Mouse (Mus musculus) heart, adult 2 months (tissue): ENCODE measurements around the gene 4930402H24Rik. TPM values are rescaled to one million over a fixed set of nuclear protein-coding genes. Genes with fewer than 3 reads are reported as not detected.

Source experiments
- DNase-seq, 2 experiments: peaks; one replicate each; pipeline ENCODE4 v3.0.0; 2021
- H3K27ac ChIP-seq: fragments of 200-600 bp; 2 replicates; pipeline ENCODE4 v1.8.1; 2022
- H3K27me3 ChIP-seq: fragments of 200-500 bp; 2 replicates; pipeline ENCODE4 v1.6.1; 2012; ENCODE audit warnings: mild to moderate bottlenecking, low read length, inconsistent platforms, mixed read lengths; ENCODE audit not compliant: control insufficient read depth, insufficient read depth
- H3K36me3 ChIP-seq: fragments of 200-500 bp; 2 replicates; pipeline ENCODE4 v1.6.1; 2012; ENCODE audit warnings: low read length, inconsistent platforms; ENCODE audit not compliant: control insufficient read depth, insufficient read depth
- H3K4me1 ChIP-seq: fragments of 200-500 bp; 2 replicates; pipeline ENCODE4 v1.6.1; 2011; ENCODE audit warnings: low read length; ENCODE audit not compliant: control insufficient read depth, insufficient read depth
- H3K4me3 ChIP-seq: fragments of 200-600 bp; 2 replicates; pipeline ENCODE4 v1.8.1; 2022
- H3K79me2 ChIP-seq: fragments of 200-500 bp; replicated peaks from 2 replicates; pipeline ENCODE4 v1.6.1; 2012; ENCODE audit warnings: mild to moderate bottlenecking, inconsistent platforms, low read length, moderate library complexity, mixed read lengths; ENCODE audit not compliant: control insufficient read depth, insufficient read depth
- H3K9ac ChIP-seq: fragments of 200-500 bp; 2 replicates; pipeline ENCODE4 v1.6.1; 2012; ENCODE audit warnings: low read depth, mild to moderate bottlenecking, control low read depth, inconsistent platforms, low read length, mixed read lengths
- CTCF ChIP-seq: fragments of 200-600 bp; IDR thresholded peaks from 2 replicates; pipeline ENCODE4 v1.8.1; 2022; ENCODE audit warnings: antibody characterized with exemption, mild to moderate bottlenecking, moderate library complexity
- EP300 ChIP-seq: fragments of 200-500 bp; IDR thresholded peaks from 2 replicates; pipeline ENCODE4 v1.6.1; 2011; ENCODE audit warnings: low read depth, low read length, control low read depth; ENCODE audit not compliant: insufficient read depth
- POLR2A ChIP-seq: fragments of 200-500 bp; IDR thresholded peaks from 2 replicates; pipeline ENCODE4 v1.6.1; 2011; ENCODE audit warnings: mild to moderate bottlenecking, low read depth, low read length, control low read depth; ENCODE audit not compliant: insufficient read depth
- WGBS: fragments of 180-500 bp; shearing (Covaris S2); methylation state at CpG from one replicate; pipeline ENCODE4 v1.1.7; 2018; 5-methylcytosine and 5-hydroxymethylcytosine counted together
- intact Hi-C: fragments of 180-260 bp; cut with DNase I; formaldehyde crosslinking; loops from one replicate; pipeline ENCODE4 v1.15.1; 2025
- polyA plus RNA-seq: library from polyadenylated mRNA; depleted of rRNA; stranded (reverse); fragments of >200 nt; gene quantifications from 2 replicates; pipeline ENCODE4 v1.2.3, GENCODE M21; 2012
- total RNA-seq, 2 experiments: library from RNA; stranded (reverse); gene quantifications; 2 replicates each; pipeline ENCODE4 v1.2.3; 2021

Gene 4930402H24Rik
- total and polyA plus RNA-seq, 3 experiments: 34.2 to 52.3 (median 50.7) TPM

DNA sequence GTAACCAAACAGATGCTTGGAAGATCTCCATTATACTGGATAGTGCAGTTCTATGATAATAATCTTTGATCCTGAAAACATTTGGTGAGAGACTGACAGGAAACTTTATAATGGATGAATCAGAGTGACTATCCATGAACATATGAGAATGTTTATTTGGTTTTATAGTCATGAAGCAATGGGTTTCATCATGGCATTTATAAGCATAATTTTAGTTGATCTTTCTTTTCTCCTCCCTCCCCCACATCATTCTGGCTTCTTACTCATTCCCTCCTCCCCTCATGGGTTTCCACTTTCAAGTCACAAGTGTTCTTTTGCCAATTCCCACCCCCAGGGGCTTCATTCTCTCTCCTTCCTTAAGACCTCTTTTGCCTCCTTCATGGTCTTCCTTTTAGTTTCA, 19.2 kb downstream of the 4930402H24Rik start:
- DNase-seq: no peak
- Histone ChIP-seq H3K36me3 (peaks cover 3% of the 10 kb centered on the region), H3K4me1 (peaks cover 1% of the 10 kb centered on the region), H3K9ac (no peak overlapping the region), H3K27me3 (no peaks in the 10 kb centered on the region), H3K4me3 (no peak overlapping the region), H3K79me2 (no peaks in the 10 kb centered on the region), H3K27ac (peak overlapping the region; percentile 62)
- no peak for TF ChIP-seq EP300
- TF ChIP-seq CTCF: no peak
- TF ChIP-seq POLR2A: no peak
- intact Hi-C loops: no loop called here

DNA sequence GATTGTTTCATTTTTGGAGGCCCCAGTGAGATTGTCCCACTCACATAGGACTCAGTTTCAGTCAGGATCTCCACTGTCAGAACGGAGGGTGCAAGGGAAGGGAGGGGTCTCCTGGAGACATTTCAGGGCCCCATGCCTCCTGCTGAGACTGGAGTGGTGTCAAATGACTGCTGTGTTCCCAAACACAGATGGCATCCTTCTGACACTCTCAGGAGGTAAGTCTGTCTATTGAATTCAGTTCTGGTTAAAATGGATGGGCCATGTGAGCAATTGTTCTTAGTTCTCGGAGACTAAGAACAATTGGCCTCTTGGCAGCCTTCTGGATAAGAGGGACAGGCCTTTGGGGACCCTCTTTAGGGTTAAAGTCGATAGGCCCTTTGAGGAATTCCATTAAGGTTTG, 28.8 kb downstream of the 4930402H24Rik start:
- no peaks in the 10 kb centered on the region for H3K79me2 ChIP-seq
- intact Hi-C loops: no loop called here
- no peak for TF ChIP-seq CTCF
- no peak for TF ChIP-seq POLR2A
- no peaks in the 10 kb centered on the region; the same call in 1 of the 2 replicates for H3K36me3 ChIP-seq
- H3K4me1 ChIP-seq: no peaks in the 10 kb centered on the region; the same call in 1 of the 2 replicates
- H3K9ac ChIP-seq: no peak overlapping the region
- DNase-seq: no peak
- no peak overlapping the region for H3K27ac ChIP-seq
- no peaks in the 10 kb centered on the region for H3K27me3 ChIP-seq
- WGBS: 48% methylated on average over 3 of the region's 3 CpGs
- H3K4me3 ChIP-seq: no peak overlapping the region

DNA sequence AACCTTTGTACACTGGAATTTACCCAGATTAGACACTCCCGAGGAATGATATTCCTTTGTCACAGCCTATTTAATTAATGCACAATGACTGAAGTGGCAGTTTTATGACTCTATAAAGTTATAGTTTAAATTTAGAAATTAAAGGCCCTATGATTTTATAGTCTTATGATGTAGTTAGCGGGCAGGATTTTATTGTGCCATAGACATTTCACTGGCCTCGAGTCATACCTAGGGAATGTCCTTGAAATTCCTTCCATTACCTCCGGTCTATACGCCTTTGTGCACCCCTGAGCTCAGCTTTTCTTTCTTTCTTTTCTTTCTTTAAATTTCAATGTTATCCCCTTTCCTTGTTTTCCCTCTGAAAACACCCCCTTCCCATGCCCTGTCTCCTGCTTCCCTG, 35.3 kb downstream of the 4930402H24Rik start:
- no peak for TF ChIP-seq POLR2A
- TF ChIP-seq CTCF: no peak
- TF ChIP-seq EP300: no peak
- no peak overlapping the region for H3K27ac ChIP-seq
- no peaks in the 10 kb centered on the region for H3K27me3 ChIP-seq
- no peaks in the 10 kb centered on the region for H3K4me1 ChIP-seq
- intact Hi-C loops: no loop called here
- no peaks in the 10 kb centered on the region for H3K79me2 ChIP-seq
- no peak overlapping the region for H3K9ac ChIP-seq
- H3K36me3 ChIP-seq: no peaks in the 10 kb centered on the region; the same call in 1 of the 2 replicates
- 95% methylated on average over 5 of the region's 5 CpGs for WGBS
- no peak for DNase-seq
- H3K4me3 ChIP-seq: no peak overlapping the region

DNA sequence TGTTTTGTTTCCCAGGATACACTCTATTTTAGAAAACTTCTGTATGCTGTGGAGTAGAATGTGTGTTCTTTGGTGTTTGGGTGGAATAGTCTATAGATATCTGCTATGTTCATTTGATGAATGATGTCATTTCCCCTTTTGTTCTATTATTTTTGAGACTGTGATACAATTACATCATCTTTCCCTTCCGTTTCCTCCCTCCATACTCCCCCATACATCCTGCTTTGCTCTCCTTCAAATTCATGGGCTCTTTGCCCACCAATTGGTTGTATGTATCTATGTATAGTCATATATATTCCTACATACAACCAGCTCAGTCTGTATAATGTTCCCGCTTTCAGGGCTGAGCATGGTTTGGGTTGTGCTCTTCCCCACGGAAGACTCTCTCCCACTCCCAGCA, 44.1 kb downstream of the 4930402H24Rik start:
- Histone ChIP-seq H3K79me2 (no peaks in the 10 kb centered on the region), H3K36me3 (no peaks in the 10 kb centered on the region), H3K4me1 (peaks cover 5% of the 10 kb centered on the region), H3K9ac (no peak overlapping the region), H3K27ac (peak overlapping the region; percentile 26), H3K4me3 (no peak overlapping the region), H3K27me3 (no peaks in the 10 kb centered on the region)
- DNase-seq: no peak
- no peak for TF ChIP-seq POLR2A
- TF ChIP-seq CTCF: no peak
- TF ChIP-seq EP300: no peak
- WGBS: 39% methylated on average over 3 of the region's 3 CpGs
- intact Hi-C loops: no loop called here

DNA sequence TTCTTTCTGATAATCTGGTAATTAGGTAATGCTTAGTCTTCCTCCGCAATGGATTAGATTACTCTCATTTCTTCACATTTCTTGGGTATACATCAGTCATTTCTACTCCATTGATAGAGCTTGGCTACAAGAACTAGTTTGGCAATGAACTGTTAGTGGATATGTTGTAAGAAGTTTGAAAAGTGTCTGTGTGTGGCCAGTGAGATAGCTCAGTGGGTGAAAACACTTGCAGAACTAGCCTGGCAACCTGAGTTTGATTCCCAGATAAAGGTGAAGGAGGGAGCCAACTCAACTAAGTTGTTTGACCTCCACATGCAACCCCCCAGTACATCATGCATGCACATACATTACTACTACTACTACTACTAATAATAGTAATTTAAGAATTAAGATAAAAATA, 53.2 kb downstream of the 4930402H24Rik start:
- no peak overlapping the region for H3K4me3 ChIP-seq
- no peaks in the 10 kb centered on the region for H3K36me3 ChIP-seq

DNA sequence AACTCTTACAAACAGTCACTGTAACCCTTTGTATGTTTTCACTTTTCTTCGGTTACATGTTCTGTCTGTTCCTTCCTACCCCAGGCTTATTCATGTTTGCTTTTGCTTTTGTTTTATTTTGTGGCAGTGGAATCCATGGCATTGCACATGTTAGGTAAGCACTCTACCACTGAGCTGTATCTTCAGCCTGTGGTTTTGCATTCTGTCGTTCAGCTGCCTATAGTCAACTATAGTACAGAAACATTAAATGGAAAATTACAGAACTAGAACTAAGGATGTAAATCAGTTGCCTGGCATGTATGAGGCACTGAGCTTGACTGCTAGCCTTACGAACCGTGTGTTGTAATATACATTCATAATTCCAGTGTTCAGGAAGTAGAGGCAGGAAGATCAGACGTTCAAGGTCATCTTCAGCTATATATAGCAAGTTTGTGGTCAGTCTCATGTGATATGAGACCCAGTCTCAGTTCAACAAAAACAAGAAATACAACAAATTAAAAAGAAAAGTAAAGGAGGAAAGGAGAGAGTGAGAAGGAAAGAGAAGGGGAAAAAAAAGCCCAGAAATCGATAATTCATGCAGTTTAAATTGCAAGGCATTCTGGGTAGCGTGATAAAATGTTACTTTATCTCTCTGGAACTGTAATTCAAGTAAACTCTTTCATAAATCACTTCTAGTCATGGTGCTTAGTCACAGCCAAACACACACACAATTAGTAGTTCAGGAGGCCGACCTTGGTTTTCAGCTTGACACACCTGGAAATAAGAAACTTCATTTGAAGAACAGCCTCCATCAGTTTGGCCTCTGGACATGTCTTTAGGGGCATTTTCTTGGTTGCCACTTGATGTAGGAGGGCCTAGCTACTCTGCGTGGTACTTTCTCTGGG, 54.6 kb downstream of the 4930402H24Rik start:
- no peaks in the 10 kb centered on the region for H3K4me1 ChIP-seq
- H3K79me2 ChIP-seq: no peaks in the 10 kb centered on the region
- no peaks in the 10 kb centered on the region for H3K36me3 ChIP-seq
- H3K4me3 ChIP-seq: no peak overlapping the region
- WGBS: 71% methylated on average over 9 of the region's 9 CpGs
- H3K27ac ChIP-seq: no peak overlapping the region
- no peak for DNase-seq
- no peaks in the 10 kb centered on the region for H3K27me3 ChIP-seq
- no peak overlapping the region for H3K9ac ChIP-seq
- TF ChIP-seq CTCF: no peak
- TF ChIP-seq POLR2A: no peak
- TF ChIP-seq EP300: no peak
- intact Hi-C loops: no loop called here

More for the DNA sequence above, 53.2 kb downstream of the 4930402H24Rik start:
- no peaks in the 10 kb centered on the region for H3K79me2 ChIP-seq
- no peaks in the 10 kb centered on the region; the same call in 1 of the 2 replicates for H3K4me1 ChIP-seq
- WGBS: 94% methylated on average over 1 of the region's 1 CpGs
- H3K27ac ChIP-seq: no peak overlapping the region
- H3K27me3 ChIP-seq: no peaks in the 10 kb centered on the region
- intact Hi-C loops: no loop called here
- DNase-seq: no peak
- TF ChIP-seq EP300: no peak
- no peak for TF ChIP-seq POLR2A
- TF ChIP-seq CTCF: no peak
- no peak overlapping the region for H3K9ac ChIP-seq
